Comparison of ENCODE assay signal across 15 mouse cellular contexts in the genomic region with DNA sequence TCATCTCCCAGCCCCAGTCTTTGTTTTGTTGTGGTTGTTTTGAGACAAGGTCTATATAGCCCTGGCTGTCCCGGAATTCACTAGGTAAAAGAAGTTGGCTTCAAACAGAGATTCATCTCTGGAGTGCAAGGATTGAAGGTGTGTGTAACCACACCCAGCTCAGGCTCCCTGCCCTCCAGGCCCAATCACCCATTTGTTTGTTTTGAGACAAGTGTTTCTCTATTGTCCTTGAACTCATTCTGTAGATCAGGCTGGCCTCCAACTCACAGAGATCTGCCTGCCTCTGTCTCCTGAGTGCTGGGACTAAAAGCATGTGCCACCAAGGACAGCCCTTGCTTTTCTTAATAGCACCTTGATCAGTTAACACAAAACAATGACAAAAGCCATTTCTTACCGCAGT.
"Had no signal": no experiment of that assay in that cellular context is flagged by ENCODE, and none has a peak within 500 bp of the region (broad histone marks: within the 10 kb centered on the region; RNA-seq: fewer than 3 reads in every experiment).

No protein-coding gene starts in this region.

- H3K27ac ChIP-seq: neural tube, embryonic 15.5 days; stomach, embryonic 15.5 days; stomach, postnatal 0 days had no signal

- DNase-seq: retina, postnatal 1 day; right cerebral cortex, adult 18-20 months; right cerebral cortex, postnatal 14 days; right cerebral cortex, postnatal 25 days; right cerebral cortex, postnatal 4 days; spleen, adult 18-20 months; thymus, adult 18-20 months; thymus, adult 2 months; thymus, postnatal 14 days; thymus, postnatal 25 days; thymus, postnatal 36 days; thymus, postnatal 4 days had no signal

- H3K4me3 ChIP-seq: neural tube, embryonic 15.5 days; stomach, embryonic 15.5 days had no signal

- H3K4me2 ChIP-seq: neural tube, embryonic 15.5 days; stomach, embryonic 15.5 days had no signal

- H3K27me3 ChIP-seq: neural tube, embryonic 15.5 days; stomach, embryonic 15.5 days had no signal

- H3K36me3 ChIP-seq: stomach, embryonic 15.5 days had no signal

- H3K9ac ChIP-seq: neural tube, embryonic 15.5 days; stomach, embryonic 15.5 days had no signal

- H3K9me3 ChIP-seq: neural tube, embryonic 15.5 days; stomach, embryonic 15.5 days had no signal

- H3K4me1 ChIP-seq: neural tube, embryonic 15.5 days; stomach, embryonic 15.5 days had no signal
